ENCODE assay signal across 18 mouse cellular contexts in the genomic region with DNA sequence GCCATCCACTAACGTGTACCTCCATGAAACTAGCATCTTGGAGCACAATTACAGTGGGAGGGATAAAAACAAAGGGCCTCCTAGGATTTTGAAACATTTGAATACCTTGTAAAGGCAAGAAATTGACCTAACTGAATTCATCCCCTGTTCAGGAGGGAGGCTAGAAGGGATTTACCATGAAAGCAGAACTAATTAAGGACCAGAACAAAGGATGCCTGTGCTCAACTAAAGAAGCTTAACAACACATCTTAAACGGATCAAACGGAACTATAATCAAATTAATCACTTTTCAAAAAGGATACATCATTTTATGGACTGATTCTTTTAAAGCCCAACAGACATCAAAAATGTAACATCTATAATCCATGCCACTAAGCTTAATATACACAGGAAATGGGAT.
"Had no signal": no experiment of that assay in that cellular context is flagged by ENCODE, and none has a peak within 500 bp of the region (broad histone marks: within the 10 kb centered on the region; RNA-seq: fewer than 3 reads in every experiment).

No protein-coding gene starts in this region.

- H3K36me3 ChIP-seq: limb, embryonic 10.5 days; limb, embryonic 13.5 days; liver, embryonic 12.5 days; liver, embryonic 15.5 days; stomach, embryonic 15.5 days had no signal

- H3K9me3 ChIP-seq: limb, embryonic 10.5 days; limb, embryonic 13.5 days; liver, embryonic 12.5 days; liver, embryonic 15.5 days; stomach, embryonic 15.5 days had no signal

- H3K9ac ChIP-seq: limb, embryonic 13.5 days; liver, embryonic 12.5 days; liver, embryonic 15.5 days; stomach, embryonic 15.5 days had no signal

- H3K27me3 ChIP-seq: limb, embryonic 13.5 days; liver, embryonic 12.5 days; liver, embryonic 15.5 days; stomach, embryonic 15.5 days had no signal

- ATAC-seq: intestine, postnatal 0 days; liver, embryonic 12.5 days had no signal

- H3K4me3 ChIP-seq: layer of hippocampus, adult 2 months; limb, embryonic 10.5 days; limb, embryonic 13.5 days; liver, embryonic 12.5 days; liver, embryonic 15.5 days; stomach, embryonic 15.5 days had no signal

- H3K4me2 ChIP-seq: limb, embryonic 13.5 days; liver, embryonic 12.5 days; liver, embryonic 15.5 days; stomach, embryonic 15.5 days had no signal

- H3K27ac ChIP-seq: kidney, postnatal 0 days; layer of hippocampus, adult 2 months; limb, embryonic 10.5 days; limb, embryonic 13.5 days; liver, embryonic 12.5 days; liver, embryonic 15.5 days; stomach, embryonic 15.5 days had no signal

- DNase-seq: kidney, adult 2 months; kidney, postnatal 25 days; layer of hippocampus, adult 9-11 months; liver; lung, adult 2 months; lung, postnatal 14 days; lung, postnatal 4 days; right cerebral cortex, postnatal 25 days; spleen, adult 18-20 months; thymus, postnatal 25 days had no signal

- H3K4me1 ChIP-seq: limb, embryonic 10.5 days; limb, embryonic 13.5 days; liver, embryonic 12.5 days; liver, embryonic 15.5 days; stomach, embryonic 15.5 days had no signal
